Mouse (Mus musculus) olfactory bulb, adult 2 months (tissue): ENCODE measurements around the gene Nelfa.

ENCODE experiments used
- CTCF ChIP-seq: fragments of 200-500 bp; IDR thresholded peaks from 2 replicates; pipeline ENCODE4 v1.5.1; 2012; ENCODE audit warnings: low read depth, mild to moderate bottlenecking, low read length, moderate library complexity; ENCODE audit not compliant: insufficient read depth
- POLR2A ChIP-seq: fragments of 200-500 bp; IDR thresholded peaks from 2 replicates; pipeline ENCODE4 v1.6.1; 2012; ENCODE audit warnings: mild to moderate bottlenecking, low read depth, low read length, moderate library complexity; ENCODE audit not compliant: insufficient read depth

DNA sequence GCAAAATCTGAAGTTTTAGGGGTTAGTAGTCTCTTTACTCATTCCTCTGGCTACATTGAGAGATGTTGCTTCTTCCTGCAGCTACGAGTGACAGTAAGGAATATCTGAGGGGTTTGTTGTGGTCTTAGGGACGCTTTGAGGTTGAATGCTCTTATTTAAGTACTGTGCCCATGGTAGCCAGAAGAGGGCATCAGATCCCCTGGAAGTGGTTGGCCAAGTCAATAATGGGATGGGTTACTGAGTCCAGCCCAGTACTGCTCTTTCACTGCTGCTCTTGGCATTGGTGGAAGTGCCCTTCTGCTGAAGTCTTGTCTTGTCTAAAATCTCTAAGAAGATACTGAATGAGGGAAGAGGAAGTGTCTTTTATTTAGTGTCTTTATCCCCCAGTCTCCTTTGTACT, 82.2 kb downstream of the Nelfa start:
- TF ChIP-seq CTCF, result no peak
- TF ChIP-seq POLR2A, result no peak
